Mouse (Mus musculus): ENCODE measurements around the gene Kcnn3. TPM values are rescaled to one million over a fixed set of nuclear protein-coding genes. Genes with fewer than 3 reads are reported as not detected.

The Kcnn3 gene
- total RNA-seq, 1 experiment = 0.13 TPM

DNA sequence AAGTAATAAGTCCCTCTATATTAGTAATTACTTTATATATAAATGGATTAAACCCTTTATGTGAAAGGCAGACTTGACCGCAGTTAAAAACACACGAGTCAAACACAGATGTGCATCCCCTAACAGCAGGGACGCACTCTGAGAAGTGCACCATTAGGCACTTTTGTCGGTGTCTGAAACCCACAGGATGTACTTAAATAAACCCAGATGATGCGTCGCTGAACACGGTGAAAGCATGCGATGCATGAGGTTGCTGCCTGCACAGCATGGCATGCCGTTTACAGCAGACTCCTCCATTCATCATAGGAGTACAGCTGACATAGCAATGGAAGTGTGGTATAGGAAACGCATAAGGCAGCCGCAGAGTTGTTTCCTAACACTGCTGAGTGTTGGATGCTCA is 180.5 kb downstream of the Kcnn3 start:
- Histone ChIP-seq H3K4me3 (ENCODE audit: insufficient read depth in 1 of 2, low read depth in 1 of 2, low read length in 2 of 2, poor library complexity in 1 of 2, severe bottlenecking in 1 of 2) (no peak overlapping the region), H3K9me3 (ENCODE audit: control insufficient read depth, insufficient read depth, low read depth, low read length) (no peaks in the 10 kb centered on the region), H3K9ac (ENCODE audit: insufficient read depth, low read depth, low read length, poor library complexity, severe bottlenecking) (no peak overlapping the region), H3K36me3 (ENCODE audit: control insufficient read depth, insufficient read depth, low read length, poor library complexity, severe bottlenecking) (no peaks in the 10 kb centered on the region), H3K27ac (ENCODE audit: insufficient read depth, low read depth, low read length, poor library complexity, severe bottlenecking) (no peak overlapping the region), H3K4me1 (ENCODE audit: control insufficient read depth in 2 of 2, insufficient read depth in 2 of 2, low read length in 2 of 2, poor library complexity in 1 of 2) (no peaks in the 10 kb centered on the region)
- TF ChIP-seq ZNF384 (IDR thresholded peaks at IDR 0.05; ENCODE audit: low read depth, low read length) (no peak), CHD2 (IDR thresholded peaks at IDR 0.05; ENCODE audit: low read depth, low read length) (no peak)
- no peak for DNase-seq (ENCODE audit: low read depth, low spot score)
- in situ Hi-C loops (cut with MboI; ENCODE audit: low sequenced_read_pairs in 2 of 2, unreplicated experiment in 2 of 2) = no loop called here

DNA sequence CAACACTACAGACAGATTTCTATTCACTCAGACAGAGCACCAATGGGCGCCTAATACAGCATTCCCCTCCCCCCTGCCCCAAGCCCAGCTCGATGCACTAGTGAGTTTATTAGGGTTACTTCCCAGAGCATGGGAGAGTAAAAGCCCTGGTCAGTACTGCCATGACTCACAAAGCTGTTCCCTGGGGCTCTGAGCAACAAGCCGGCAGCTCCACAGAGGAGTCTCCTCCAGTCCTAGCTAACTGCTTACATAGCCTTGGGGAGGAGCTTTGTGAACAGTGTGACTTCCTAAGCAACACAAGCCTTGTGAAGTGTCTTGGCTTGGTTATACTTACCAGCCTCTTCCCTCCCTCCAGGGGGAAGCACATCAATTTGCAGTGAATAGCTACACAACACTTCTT is 183.6 kb downstream of the Kcnn3 start:
- no peak for DNase-seq (ENCODE audit: low read depth, low spot score)
- TF ChIP-seq ZNF384 (IDR thresholded peaks at IDR 0.05; ENCODE audit: low read depth, low read length) = no peak
- TF ChIP-seq ZC3H11A (IDR thresholded peaks at IDR 0.05; ENCODE audit: borderline replicate concordance, low read depth, low read length) = no peak
- no peak for TF ChIP-seq HCFC1 (IDR thresholded peaks at IDR 0.05; ENCODE audit: borderline replicate concordance, insufficient read depth, low read length)
- no peak for TF ChIP-seq MAFK (IDR thresholded peaks at IDR 0.05; ENCODE audit: insufficient read depth, low read depth, low read length)
- TF ChIP-seq CHD2 (IDR thresholded peaks at IDR 0.05; ENCODE audit: low read depth, low read length) = no peak
- H3K27ac ChIP-seq (ENCODE audit: insufficient read depth, low read depth, low read length, poor library complexity, severe bottlenecking) = no peak overlapping the region
- H3K9me3 ChIP-seq (ENCODE audit: control insufficient read depth, insufficient read depth, low read depth, low read length) = no peaks in the 10 kb centered on the region
- in situ Hi-C loops (cut with MboI; ENCODE audit: low sequenced_read_pairs in 2 of 2, unreplicated experiment in 2 of 2) = no loop called here
- H3K4me1 ChIP-seq (ENCODE audit: control insufficient read depth in 2 of 2, insufficient read depth in 2 of 2, low read length in 2 of 2, poor library complexity in 1 of 2) = no peaks in the 10 kb centered on the region
- no peak overlapping the region for H3K9ac ChIP-seq (ENCODE audit: insufficient read depth, low read depth, low read length, poor library complexity, severe bottlenecking)
- no peak overlapping the region for H3K4me3 ChIP-seq (ENCODE audit: insufficient read depth in 1 of 2, low read depth in 1 of 2, low read length in 2 of 2, poor library complexity in 1 of 2, severe bottlenecking in 1 of 2)
- H3K36me3 ChIP-seq (ENCODE audit: control insufficient read depth, insufficient read depth, low read length, poor library complexity, severe bottlenecking) = no peaks in the 10 kb centered on the region

DNA sequence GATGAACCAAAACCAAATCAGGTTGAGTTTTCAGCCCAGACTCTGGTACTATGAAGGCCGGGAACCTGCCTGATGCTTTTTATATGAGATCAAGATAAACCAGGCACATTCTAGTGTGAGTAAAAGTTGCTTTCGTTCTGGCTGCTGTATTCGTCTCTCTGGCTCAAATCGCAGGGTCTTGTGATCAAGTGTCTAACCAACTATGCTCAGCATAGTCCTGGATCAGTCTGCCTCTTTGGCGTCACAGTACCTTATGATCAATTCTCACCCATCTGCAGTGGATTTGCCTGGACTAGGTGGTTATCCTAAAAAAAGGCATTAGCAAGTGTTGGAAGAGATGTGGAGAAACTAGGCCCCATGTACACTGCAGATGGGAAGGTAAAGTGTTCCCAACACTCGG is 184.1 kb downstream of the Kcnn3 start:
- in situ Hi-C loops (cut with MboI; ENCODE audit: low sequenced_read_pairs in 2 of 2, unreplicated experiment in 2 of 2) = no loop called here

DNA sequence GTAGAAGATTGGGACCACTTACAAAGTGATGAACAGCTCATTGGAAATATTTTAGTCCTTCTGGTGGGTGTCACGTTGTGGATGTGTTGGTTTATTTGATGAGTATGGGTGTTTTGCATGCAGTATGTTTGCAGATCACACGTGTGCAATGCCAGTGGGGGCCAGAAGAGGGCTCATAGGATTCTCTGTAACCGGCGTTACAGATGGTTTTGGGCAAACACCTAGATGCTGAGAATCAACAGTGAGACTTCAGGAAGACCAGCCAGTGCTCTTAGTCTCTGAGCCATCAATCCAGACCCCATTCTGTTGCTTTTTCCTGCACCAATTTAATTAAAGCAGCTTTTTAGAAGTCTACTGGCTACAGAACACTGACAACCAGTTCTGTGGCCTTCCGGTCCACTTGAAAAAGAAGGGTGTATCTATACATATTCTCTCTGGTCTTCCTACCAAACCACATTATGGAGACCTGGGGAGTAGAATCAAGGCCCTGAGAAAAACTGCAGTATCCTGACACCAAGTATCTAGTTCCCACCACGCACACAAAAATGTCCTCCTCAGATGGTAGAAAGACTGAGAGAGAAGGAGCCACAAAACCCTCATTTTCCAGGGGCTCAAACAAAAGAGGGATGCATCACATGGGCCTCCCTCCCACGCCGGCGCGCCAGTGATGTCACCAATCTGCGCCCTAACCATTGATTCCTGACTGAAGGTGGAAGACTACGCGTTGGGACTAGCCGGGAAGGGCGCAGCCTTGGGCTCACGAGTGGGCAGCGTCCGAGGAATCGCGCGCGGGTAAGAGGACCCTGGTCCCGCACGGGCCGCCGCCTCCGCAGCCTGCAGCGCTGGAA is 194.6 kb downstream of the Kcnn3 start, which contains the start of gene Adar:
Adar (plus strand) TSS at position 664 of the 848 bp plus-strand sequence.
- no peak within 1 kb of the TSS for H3K27ac ChIP-seq (ENCODE audit: insufficient read depth, low read depth, low read length, poor library complexity, severe bottlenecking)
- DNase-seq (ENCODE audit: low read depth, low spot score) = peak; percentile 85
- H3K36me3 ChIP-seq (ENCODE audit: control insufficient read depth, insufficient read depth, low read length, poor library complexity, severe bottlenecking) = no peaks in the 10 kb centered on the region
- peaks cover 0 to 5% of the 10 kb centered on the region in 2 experiments; a peak in 2 of 4 replicates for H3K4me1 ChIP-seq (ENCODE audit: control insufficient read depth in 2 of 2, insufficient read depth in 2 of 2, low read length in 2 of 2, poor library complexity in 1 of 2)
- no peak for TF ChIP-seq CHD2 (IDR thresholded peaks at IDR 0.05; ENCODE audit: low read depth, low read length)
- peak; percentile 34; the same call in 1 of the 2 replicates for TF ChIP-seq HCFC1 (IDR thresholded peaks at IDR 0.05; ENCODE audit: borderline replicate concordance, insufficient read depth, low read length)
- no peak for TF ChIP-seq ZNF384 (IDR thresholded peaks at IDR 0.05; ENCODE audit: low read depth, low read length)
- TF ChIP-seq MAFK (IDR thresholded peaks at IDR 0.05; ENCODE audit: insufficient read depth, low read depth, low read length) = no peak
- H3K9ac ChIP-seq (ENCODE audit: insufficient read depth, low read depth, low read length, poor library complexity, severe bottlenecking) = peak within 1 kb of the TSS; percentile 88
- H3K9me3 ChIP-seq (ENCODE audit: control insufficient read depth, insufficient read depth, low read depth, low read length) = no peaks in the 10 kb centered on the region
- peak within 1 kb of the TSS; percentile 83 to 85 for H3K4me3 ChIP-seq (ENCODE audit: insufficient read depth in 1 of 2, low read depth in 1 of 2, low read length in 2 of 2, poor library complexity in 1 of 2, severe bottlenecking in 1 of 2)
- in situ Hi-C loops (cut with MboI; ENCODE audit: low sequenced_read_pairs in 2 of 2, unreplicated experiment in 2 of 2) = no loop called here

More for the DNA sequence above, 184.1 kb downstream of the Kcnn3 start:
- no peaks in the 10 kb centered on the region for H3K9me3 ChIP-seq (ENCODE audit: control insufficient read depth, insufficient read depth, low read depth, low read length)
- no peaks in the 10 kb centered on the region for H3K4me1 ChIP-seq (ENCODE audit: control insufficient read depth in 2 of 2, insufficient read depth in 2 of 2, low read length in 2 of 2, poor library complexity in 1 of 2)
- TF ChIP-seq ZC3H11A (IDR thresholded peaks at IDR 0.05; ENCODE audit: borderline replicate concordance, low read depth, low read length) = no peak
- TF ChIP-seq HCFC1 (IDR thresholded peaks at IDR 0.05; ENCODE audit: borderline replicate concordance, insufficient read depth, low read length) = no peak
- TF ChIP-seq CHD2 (IDR thresholded peaks at IDR 0.05; ENCODE audit: low read depth, low read length) = no peak
- no peak overlapping the region for H3K4me3 ChIP-seq (ENCODE audit: insufficient read depth in 1 of 2, low read depth in 1 of 2, low read length in 2 of 2, poor library complexity in 1 of 2, severe bottlenecking in 1 of 2)
- H3K36me3 ChIP-seq (ENCODE audit: control insufficient read depth, insufficient read depth, low read length, poor library complexity, severe bottlenecking) = no peaks in the 10 kb centered on the region
- H3K27ac ChIP-seq (ENCODE audit: insufficient read depth, low read depth, low read length, poor library complexity, severe bottlenecking) = no peak overlapping the region
- no peak for DNase-seq (ENCODE audit: low read depth, low spot score)
- H3K9ac ChIP-seq (ENCODE audit: insufficient read depth, low read depth, low read length, poor library complexity, severe bottlenecking) = no peak overlapping the region
